Mouse (Mus musculus) heart, embryonic 12.5 days (tissue): Measurements from ENCODE around the gene G2e3. TPM values are rescaled to one million over a fixed set of nuclear protein-coding genes. Genes with fewer than 3 reads are reported as not detected.
A peak's percentile ranks its signal among the peaks of the same experiment; 100 is the strongest.

Experiments used
- ATAC-seq: fragments of 200-750 bp; cut with Nextera tagmentation; 2 replicates; pipeline ENCODE4 v1.8.0; 2017; ENCODE audit warnings: moderate TSS enrichment, moderate library complexity; ENCODE audit not compliant: insufficient number of reproducible peaks, low FRiP score
- H3K27ac ChIP-seq: fragments of 300-500 bp; sonication (generic); 2 replicates; pipeline ENCODE4 v1.5.1; 2016; ENCODE audit warnings: mild to moderate bottlenecking, moderate library complexity; ENCODE audit not compliant: poor library complexity, severe bottlenecking
- H3K27me3 ChIP-seq: fragments of 300-500 bp; sonication (generic); replicated peaks from 2 replicates; pipeline ENCODE4 v1.6.1; 2016; ENCODE audit warnings: mild to moderate bottlenecking, moderate library complexity
- H3K36me3 ChIP-seq: fragments of 300-500 bp; sonication (generic); 2 replicates; pipeline ENCODE4 v1.6.1; 2016; ENCODE audit warnings: mild to moderate bottlenecking, moderate library complexity
- H3K4me1 ChIP-seq: fragments of 300-500 bp; sonication (generic); replicated peaks from 2 replicates; pipeline ENCODE4 v1.6.1; 2016; ENCODE audit warnings: mild to moderate bottlenecking
- H3K4me2 ChIP-seq: fragments of 300-500 bp; sonication (generic); 2 replicates; pipeline ENCODE4 v1.6.1; 2016; ENCODE audit warnings: mild to moderate bottlenecking, moderate library complexity
- H3K4me3 ChIP-seq: fragments of 300-500 bp; sonication (generic); 2 replicates; pipeline ENCODE4 v1.5.1; 2016; ENCODE audit warnings: mild to moderate bottlenecking
- H3K9ac ChIP-seq: fragments of 300-500 bp; sonication (generic); 2 replicates; pipeline ENCODE4 v1.6.1; 2016; ENCODE audit warnings: mild to moderate bottlenecking, moderate library complexity
- H3K9me3 ChIP-seq: fragments of 300-500 bp; sonication (generic); replicated peaks from 2 replicates; pipeline ENCODE4 v1.6.1; 2016; ENCODE audit warnings: mild to moderate bottlenecking, moderate library complexity
- WGBS: fragments of 180-500 bp; shearing (Covaris S2); methylation state at CpG from one replicate; pipeline ENCODE4 v1.1.7; 2016; 5-methylcytosine and 5-hydroxymethylcytosine counted together
- polyA plus RNA-seq: library from polyadenylated mRNA; unstranded; fragments of >200 nt; fragmentation: Nextera tagmentation; extraction: Ambion mirVana; gene quantifications from 2 replicates; pipeline ENCODE4 v1.2.1, GENCODE M21; 2016

G2e3 gene
- polyA plus RNA-seq, 1 experiment from 2014 or later, result 22.6 TPM

DNA sequence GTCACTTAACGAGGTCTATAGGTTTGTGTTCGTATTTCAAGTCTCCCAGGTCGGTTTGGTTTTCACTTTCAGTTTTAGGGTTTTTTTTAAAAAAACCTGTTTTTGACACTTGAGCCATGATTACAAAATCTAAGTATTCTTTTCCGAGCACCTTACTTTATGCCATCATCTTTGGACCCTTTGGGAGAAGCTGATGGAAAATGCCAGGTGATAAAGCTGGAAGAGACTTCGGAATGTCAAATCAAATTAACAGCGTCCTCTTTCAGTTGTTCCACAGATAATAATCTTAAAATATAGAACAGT is 30.0 kb downstream of the G2e3 start:
- WGBS, result 10% methylated on average over 6 of the region's 6 CpGs
- Histone ChIP-seq H3K9me3 (no peaks in the 10 kb centered on the region), H3K36me3 (peaks cover 19% of the 10 kb centered on the region), H3K4me3 (peak overlapping the region; percentile 87), H3K27me3 (no peaks in the 10 kb centered on the region), H3K4me2 (peak overlapping the region; percentile 75), H3K9ac (peak overlapping the region; percentile 82), H3K27ac (peak overlapping the region; percentile 83; the same call in 1 of the 2 replicates), H3K4me1 (no peaks in the 10 kb centered on the region)
- no peak for ATAC-seq

- WGBS, result 97% methylated on average over 6 of the region's 6 CpGs
- no peaks in the 10 kb centered on the region for H3K9me3 ChIP-seq
- H3K4me1 ChIP-seq, result no peaks in the 10 kb centered on the region
- no peaks in the 10 kb centered on the region for H3K27me3 ChIP-seq
- H3K9ac ChIP-seq, result no peak overlapping the region
- no peak for ATAC-seq
- H3K4me2 ChIP-seq, result no peak overlapping the region
- H3K27ac ChIP-seq, result no peak overlapping the region
- peaks cover 62% of the 10 kb centered on the region for H3K36me3 ChIP-seq
- H3K4me3 ChIP-seq, result no peak overlapping the region
Measured at GRCm38 (mm10) chr12:51399871-51400270, 52.0 kb downstream of the G2e3 start.

DNA sequence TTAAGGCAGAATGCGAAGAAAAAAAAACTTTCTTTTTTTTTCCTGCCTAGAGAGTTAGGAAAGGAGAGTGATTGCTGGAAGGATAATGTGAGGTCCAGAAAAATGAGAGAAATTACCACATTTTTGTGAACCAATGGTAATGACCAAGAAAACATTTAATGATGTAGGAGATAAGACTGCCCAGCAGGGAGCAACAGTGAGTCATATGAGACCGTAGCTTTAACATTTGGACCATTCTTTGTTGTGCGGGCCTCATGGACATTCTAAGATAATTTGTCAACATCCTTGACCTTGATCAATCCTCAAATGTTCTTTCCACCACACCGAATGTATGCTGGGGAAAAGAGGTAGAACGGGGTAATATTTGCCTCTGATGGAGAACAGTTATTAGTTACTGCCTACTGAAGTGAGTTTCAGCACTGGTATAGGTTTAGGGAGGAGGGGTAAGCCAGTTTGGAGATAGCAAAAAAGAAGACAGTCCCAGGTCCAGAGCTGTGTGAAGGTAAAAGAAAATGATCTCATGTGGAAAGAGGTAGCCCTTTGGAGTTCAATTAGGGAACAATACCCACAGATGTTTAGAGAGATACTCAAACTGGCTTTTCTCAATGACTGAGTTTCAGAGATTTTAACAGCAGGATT is 54.3 kb downstream of the G2e3 start:
- Histone ChIP-seq H3K27me3 (no peaks in the 10 kb centered on the region), H3K4me2 (no peak overlapping the region), H3K27ac (no peak overlapping the region), H3K9ac (no peak overlapping the region), H3K4me1 (no peaks in the 10 kb centered on the region), H3K36me3 (peaks cover 56% of the 10 kb centered on the region), H3K4me3 (no peak overlapping the region), H3K9me3 (no peaks in the 10 kb centered on the region)
- 81% methylated on average over 5 of the region's 5 CpGs for WGBS
- no peak for ATAC-seq

GRCm38 (mm10) chr12:51403987-51404586 is 56.2 kb downstream of the G2e3 start:
- no peaks in the 10 kb centered on the region for H3K9me3 ChIP-seq
- H3K4me1 ChIP-seq, result no peaks in the 10 kb centered on the region
- ATAC-seq, result no peak
- H3K27me3 ChIP-seq, result no peaks in the 10 kb centered on the region
- H3K27ac ChIP-seq, result no peak overlapping the region
- H3K9ac ChIP-seq, result no peak overlapping the region
- no peak overlapping the region for H3K4me2 ChIP-seq
- H3K4me3 ChIP-seq, result no peak overlapping the region
- peaks cover 59% of the 10 kb centered on the region for H3K36me3 ChIP-seq
- WGBS, result 69% methylated on average over 4 of the region's 4 CpGs

GRCm38 (mm10) chr12:51411362-51411761 is 63.5 kb downstream of the G2e3 start:
- Histone ChIP-seq H3K4me1 (no peaks in the 10 kb centered on the region), H3K27ac (no peak overlapping the region), H3K36me3 (peaks cover 55% of the 10 kb centered on the region), H3K4me3 (no peak overlapping the region), H3K4me2 (no peak overlapping the region), H3K27me3 (no peaks in the 10 kb centered on the region), H3K9ac (no peak overlapping the region), H3K9me3 (0 out of 2 replicates have a peak, but pooled peaks cover 3% of the 10 kb centered on the region)
- no peak for ATAC-seq
- 59% methylated on average over 4 of the region's 4 CpGs for WGBS

Other genes starting within 250 kb of the G2e3 start
- gene Scfd1, start 29.4 kb downstream of the G2e3 start, polyA plus RNA-seq, result 64.8 and 67.5 TPM in 2 replicates
- gene Coch, start 245.3 kb downstream of the G2e3 start, polyA plus RNA-seq, result 1.1 and 3.3 TPM in 2 replicates